Mouse (Mus musculus): ENCODE measurements at regions not wholly inside any gene's neighbourhood (a gene's known extent, or its start where the extent isn't known, plus 50 kb on each side); places are given as distances from the start of the nearest gene placed in this dataset.
A peak's percentile ranks its signal among the peaks of the same experiment; 100 is the strongest.

DNA sequence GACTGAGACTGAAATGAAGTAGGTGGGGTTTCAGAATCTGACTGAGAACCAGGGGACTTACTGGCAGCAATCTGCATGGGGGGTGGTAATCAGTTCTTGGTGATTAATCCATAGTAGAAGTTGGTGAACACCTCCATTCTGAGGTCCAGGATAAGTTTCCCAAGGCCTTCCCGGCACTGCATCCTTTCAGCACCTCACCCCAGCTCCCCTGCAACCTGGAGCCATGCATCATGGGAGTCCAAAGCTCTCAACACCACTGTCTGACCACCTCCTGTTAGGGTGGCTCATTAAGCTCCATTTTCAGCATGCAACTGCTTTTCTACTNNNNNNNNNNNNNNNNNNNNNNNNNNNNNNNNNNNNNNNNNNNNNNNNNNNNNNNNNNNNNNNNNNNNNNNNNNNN lies 157.0 kb downstream of the Cyp26b1 start:
- no peak for DNase-seq (ENCODE audit: low spot score)

DNA sequence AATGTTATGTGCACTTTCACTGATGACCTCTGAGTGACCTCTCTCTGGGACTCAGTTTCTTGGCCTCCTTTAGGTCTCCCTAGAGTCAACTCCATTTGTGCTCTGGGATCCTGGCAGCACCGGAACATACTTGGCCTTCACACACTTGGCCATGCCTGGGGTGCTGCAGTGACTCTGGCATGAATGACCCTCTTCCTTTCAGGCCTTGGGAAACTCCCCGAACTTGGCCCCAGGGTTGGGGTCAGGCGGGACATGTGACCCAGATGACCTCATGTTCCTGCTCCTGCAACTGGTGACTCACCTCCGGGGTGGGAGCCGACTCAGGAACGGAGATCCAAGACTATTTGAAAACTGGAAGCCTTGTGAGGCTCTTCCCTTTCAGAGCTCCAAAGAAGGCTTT lies 159.2 kb downstream of the Cyp26b1 start:
- no peak for DNase-seq (ENCODE audit: low spot score)

DNA sequence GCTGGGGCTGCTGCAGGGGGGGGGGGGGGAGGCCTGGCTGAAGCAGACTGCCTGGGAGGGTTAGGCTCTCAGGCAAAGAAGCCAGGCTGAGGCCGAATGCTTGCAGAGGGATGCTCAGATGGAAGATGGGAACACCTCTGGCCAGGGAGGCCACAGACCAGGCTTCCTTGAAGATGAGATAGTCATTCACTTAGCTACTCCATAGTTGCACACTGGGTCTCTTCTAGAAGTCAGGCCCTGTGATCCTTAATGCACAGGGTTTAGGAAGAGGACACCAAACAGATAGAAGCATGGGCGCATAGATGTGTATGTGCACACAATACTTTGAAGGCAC lies 162.1 kb downstream of the Cyp26b1 start:
- DNase-seq (ENCODE audit: low spot score): no peak

DNA sequence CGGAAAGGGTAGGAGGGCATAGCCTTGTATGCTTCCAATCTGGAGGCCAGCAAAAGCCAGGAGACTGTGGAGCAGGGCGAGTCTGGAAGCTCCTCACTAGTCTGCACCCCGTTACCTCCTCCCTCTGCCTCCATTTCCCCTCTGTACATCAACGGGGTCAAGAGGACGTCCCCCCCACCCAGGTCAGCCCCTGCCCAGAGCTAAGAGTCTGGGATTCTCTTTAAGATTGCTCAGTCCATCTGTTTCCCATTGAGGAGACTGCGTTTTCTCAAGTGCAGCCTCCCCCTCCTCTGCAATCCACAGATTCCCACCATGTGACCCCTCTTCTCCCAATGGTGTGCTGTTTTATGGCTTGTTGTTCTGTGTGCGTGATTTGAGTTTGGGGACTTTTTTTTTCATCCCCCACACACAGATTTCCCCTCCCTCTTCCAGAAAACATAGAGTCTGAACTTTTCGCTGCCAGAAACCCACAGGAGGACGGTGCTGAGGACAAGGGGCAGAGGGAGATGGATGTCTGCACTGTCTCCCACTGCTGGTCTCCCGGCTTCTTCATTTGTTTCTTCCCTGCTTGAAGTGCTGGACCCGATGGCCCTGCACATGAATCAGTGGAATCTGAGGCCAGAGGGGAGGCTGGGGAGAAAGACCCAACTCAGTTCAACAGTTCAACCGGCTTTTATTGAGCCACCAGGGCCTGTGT lies 162.6 kb downstream of the Cyp26b1 start:
- no peak for DNase-seq (ENCODE audit: low spot score)

DNA sequence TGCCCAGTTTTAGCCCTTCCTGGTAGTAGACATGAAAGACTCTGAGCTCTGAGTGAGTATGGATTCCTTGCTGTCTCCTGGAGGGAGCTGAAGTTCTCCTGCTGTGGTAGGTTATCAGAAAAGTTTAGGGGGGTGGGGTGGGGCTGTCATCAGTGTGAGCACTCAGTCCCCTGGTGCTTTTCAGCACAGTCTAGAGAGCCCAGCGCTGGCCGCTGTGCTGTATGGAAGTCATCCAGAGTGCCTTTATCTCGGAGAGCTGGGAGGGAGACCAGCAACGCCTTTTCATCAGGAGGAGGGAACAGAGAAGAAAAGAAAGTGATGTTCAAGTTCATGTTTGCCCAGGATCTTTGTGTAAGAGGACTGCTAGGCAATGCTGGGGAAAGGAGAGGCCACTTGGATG lies 163.6 kb downstream of the Cyp26b1 start:
- no peak for DNase-seq (ENCODE audit: low spot score)

DNA sequence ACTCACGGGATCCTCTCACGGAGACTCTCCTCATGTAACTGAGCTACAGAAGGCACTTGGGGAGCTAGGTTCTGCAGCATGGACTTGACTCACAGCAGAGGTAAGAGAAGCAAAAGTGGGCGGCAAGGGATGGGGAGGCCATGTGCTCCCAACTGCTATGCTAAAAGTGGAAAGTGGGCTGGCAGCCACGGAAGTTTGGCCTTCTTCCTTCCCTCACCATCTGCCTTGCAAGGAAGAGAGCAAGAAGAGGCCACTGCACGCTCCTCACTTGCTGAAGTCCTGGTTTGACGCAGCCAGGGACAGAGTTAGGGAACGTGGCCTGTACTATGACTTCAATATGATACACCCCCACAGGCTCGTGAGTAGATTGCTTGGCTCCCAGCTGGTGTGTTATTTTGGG lies 164.5 kb downstream of the Cyp26b1 start:
- no peak for DNase-seq (ENCODE audit: low spot score)

DNA sequence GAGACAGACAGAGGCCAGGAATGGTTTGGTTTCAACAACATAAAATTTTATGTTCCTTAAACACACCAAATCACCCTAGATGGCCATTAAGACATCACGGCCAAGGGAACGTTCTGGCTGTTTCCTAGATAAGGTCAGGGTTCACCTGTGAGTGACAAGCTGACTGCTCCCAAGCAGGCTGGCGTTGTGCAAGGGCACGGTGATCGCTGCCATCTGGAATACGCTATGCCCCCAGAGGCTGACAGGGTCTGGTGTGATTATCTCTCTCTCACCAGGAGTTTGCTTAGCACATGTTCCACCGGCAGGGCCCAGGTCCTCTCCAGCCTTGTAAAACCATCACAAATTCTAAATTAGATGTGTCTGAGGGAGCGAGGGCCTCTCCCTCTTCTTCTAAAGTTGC lies 167.0 kb downstream of the Cyp26b1 start:
- DNase-seq (ENCODE audit: low spot score): no peak

DNA sequence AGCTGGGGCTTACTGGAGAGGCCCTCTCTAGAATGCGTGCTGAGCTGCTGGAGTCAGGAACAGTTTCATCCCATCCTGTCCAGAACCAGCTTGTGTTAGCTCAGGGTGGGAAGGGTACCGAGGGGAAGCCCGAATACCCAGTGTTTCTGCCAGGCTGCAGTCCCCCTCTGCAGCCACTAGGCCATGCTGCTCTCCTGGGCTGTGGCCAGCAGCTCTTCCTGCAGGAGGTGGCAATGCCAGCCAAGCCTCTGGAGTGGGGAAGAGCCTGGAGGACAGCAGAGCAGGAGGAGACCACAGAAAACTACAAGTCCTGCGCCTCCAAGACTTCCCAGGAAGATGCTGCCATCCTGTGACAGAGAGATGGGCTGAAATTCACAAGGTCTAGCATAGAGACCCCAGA lies 167.9 kb downstream of the Cyp26b1 start:
- no peak for DNase-seq (ENCODE audit: low spot score)

DNA sequence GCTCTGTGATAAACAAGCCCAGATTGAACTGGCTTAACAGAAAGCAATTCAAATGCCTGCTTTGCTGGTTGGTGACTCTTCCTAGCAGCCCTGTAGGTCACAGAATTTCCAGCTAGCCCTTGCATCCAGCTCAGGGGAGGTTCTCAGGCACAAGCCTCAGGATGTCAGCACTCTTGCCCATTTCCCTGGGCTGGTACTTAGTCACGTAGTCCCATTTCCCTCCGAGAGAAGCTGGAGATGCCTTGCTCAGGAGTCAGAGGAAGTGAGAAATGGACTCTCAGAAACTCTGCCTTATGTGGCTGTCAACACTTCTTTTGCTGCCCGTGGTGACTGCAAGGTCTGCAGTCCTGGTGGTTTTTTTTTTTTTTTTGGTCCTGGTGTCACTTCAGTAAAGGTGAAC lies 170.8 kb downstream of the Cyp26b1 start:
- no peak for DNase-seq (ENCODE audit: low spot score)

DNA sequence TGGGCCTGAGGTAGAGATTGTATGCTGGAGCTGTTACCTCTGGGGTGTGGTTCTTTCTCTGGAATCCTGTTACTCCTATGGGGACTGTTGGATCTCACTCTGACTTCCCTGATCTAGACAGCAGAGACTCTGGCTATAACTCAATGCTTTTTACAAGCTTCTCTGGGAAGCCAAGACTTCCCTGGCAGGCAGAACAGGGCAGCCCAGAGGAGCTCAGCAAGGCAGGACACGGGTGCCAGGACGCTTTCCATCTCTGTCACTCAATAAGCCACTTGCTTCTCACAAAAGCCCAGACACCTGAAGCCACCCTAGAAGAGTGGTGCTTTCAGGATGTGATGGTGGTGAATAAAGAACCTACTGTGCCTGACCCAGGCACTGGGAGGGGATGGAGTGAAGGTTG lies 174.0 kb downstream of the Cyp26b1 start:
- no peak for DNase-seq (ENCODE audit: low spot score)

DNA sequence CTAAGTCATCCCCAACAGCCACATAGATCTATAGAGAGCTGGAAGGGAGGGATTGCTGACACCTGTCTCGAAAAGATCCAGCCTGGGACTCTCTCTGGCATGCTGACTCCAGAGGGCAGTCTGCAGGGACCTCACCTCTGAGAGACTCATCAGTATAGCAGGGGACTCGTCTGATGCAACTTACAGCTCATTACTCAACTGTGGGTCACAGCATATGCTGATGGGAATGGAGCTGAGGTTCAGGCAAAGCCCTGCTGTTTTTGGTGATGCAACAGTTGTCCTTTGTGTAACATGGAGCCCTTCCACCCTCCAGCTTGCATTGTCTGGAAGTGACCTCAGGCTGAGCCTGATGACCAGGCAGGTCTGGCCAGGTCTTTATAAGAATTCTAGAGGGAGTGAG lies 174.4 kb downstream of the Cyp26b1 start:
- DNase-seq (ENCODE audit: low spot score): no peak

DNA sequence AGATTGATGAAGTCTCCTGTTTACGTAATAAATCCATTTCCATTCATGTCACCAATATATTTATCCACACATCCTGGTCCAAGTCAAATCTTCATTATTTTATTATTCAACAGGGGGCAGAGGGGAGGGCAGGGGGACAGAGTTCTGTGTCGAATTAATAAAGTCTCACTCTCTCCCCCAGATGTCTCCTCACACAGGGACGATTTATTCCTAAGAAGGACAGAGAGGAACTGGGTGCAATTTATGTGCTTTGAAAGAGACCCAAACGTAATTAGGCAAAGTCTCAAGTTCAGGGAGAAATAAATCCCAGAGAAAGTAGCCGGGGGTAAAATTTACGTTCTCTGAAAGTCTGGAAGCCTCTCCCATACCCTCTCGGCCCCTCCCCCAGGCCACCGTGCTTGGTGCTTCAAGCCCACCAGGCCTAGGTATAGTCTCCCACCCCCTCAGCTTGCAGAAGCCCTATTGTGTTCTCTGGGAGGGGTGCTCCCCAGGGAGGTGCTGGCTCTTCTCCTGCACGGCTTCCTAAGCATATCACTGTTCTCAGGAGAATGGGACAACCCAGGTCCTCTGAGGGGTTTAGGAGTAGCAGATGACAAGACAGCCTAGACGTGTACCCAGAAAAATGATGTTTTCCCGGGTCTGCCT lies 176.6 kb downstream of the Cyp26b1 start:
- DNase-seq (ENCODE audit: low spot score): no peak

DNA sequence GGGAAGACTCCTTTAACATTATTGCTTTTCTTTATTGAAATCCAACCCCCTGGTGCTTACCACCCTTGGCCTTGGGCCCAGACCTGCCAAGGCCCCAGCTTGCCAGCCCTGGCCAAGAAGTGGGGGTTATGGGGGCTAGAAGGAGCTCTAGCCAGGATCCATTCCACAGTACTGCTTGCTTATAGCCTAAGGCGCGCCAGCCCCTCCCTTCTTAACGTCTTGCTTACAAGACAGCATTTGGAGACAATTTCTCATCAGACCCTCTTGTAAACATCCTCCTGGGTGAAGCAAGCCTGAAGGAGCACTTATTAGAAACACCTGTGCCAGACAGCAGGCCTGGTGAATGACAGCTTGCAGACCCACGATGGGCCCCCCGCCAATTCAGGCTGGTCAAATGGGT lies 179.3 kb downstream of the Cyp26b1 start:
- DNase-seq (ENCODE audit: low spot score): no peak

DNA sequence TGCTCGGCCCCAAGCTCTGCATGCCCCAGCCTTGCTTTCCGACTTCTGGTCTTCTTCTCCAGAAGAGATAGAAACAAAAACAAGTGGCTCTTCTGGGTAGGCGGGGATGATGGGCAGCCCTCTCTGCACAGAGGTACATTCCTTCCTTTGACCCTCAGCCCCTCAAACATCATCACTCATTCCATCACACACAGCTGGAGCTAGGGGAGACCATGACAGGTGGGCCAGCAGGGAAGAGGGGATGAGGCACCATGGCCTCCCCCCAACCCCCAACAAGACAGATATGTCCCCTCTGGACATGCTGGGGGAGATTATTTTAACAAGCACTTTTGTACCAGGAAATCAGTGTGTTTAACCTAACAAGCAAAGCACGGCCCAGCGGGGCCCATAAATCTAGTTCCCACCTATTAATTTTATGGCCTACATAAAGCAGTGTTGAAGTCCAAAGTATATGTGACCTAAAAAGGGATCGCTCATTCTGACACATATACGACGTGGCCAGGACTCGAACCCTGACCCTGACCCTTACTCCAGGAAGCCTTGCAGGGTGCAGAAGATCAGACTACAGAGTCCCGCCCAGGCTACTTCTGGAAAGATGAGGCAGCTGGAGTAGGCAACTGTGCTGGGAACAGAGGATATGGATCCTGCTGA lies 183.7 kb downstream of the Cyp26b1 start:
- no peak for DNase-seq (ENCODE audit: low spot score)

DNA sequence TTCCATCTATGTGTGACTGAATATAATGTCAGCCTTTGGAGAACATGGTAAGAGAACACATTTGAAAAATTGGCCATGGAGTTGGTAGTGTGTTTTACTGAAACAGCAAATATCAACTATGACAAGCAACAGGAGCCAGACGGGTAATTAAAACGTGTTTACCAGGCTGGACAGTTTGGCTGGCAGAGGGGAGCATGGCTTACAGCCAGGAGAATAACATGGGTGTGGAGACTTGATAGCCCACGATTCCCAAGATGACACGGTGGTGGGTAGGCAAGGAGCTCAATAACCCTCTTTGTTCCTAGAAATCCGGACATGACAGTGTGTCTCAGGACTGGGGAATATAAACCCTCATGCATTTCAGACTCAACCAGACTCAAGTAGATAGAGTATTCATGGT lies 185.2 kb downstream of the Cyp26b1 start:
- DNase-seq (ENCODE audit: low spot score): no peak

DNA sequence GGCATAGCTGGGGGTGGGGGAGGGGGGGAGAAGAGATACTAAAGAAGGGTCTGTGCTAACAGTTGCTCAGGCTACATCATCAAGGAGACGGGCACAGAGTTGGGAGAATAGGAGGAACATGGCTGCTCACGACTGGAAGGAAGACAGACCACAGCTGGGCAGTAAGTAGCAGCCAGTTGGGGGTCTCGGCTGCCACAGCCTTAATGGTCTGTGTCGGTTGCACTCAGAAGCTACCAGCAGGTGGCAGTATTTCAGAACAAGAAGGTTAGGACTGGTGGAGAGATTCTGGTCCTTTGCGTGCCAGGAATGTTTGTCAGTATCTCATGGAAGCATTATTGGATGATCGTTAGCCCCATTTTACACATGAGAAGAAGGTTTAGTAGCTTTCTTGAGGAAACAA lies 185.9 kb downstream of the Cyp26b1 start:
- peak; percentile 57 for DNase-seq (ENCODE audit: low spot score)

DNA sequence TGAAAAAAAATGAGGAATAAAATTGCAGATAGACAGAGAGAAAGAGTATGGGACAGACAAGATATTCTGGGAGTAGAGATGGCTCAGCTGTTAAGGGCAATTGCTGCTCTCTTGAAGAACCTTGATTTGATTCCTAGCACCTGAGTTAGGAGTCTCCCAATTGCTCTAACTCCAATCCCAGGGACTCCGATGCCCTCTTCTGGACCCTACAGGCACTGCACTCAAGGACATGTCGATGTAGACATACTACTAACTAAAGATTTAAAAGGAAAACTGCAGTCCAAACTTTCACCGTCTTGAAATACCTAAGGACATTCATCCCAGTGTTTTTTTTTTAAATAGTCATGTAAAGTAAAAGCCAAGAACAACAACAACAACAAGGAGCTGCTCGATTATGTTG lies 189.0 kb downstream of the Cyp26b1 start:
- DNase-seq (ENCODE audit: low spot score): no peak

DNA sequence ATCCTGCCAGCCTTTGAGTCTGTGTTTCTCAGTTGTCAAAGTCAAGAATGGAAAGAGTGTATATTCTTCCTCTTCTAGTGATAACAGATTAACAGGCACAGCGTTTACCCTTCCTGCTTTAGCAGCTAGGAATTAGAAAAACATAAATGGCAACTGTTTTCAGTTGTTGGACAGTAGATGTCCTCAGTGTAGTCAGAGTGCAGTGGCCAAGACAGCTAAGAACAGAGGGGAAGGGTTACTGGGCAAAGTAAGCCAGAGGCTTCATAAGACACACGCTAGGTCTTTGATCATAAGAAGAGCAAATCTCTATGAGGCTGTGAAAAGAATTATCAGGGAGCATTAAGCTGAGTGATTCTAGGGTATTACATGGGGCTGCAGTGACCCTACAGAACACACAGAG lies 191.3 kb downstream of the Cyp26b1 start:
- DNase-seq (ENCODE audit: low spot score): no peak

DNA sequence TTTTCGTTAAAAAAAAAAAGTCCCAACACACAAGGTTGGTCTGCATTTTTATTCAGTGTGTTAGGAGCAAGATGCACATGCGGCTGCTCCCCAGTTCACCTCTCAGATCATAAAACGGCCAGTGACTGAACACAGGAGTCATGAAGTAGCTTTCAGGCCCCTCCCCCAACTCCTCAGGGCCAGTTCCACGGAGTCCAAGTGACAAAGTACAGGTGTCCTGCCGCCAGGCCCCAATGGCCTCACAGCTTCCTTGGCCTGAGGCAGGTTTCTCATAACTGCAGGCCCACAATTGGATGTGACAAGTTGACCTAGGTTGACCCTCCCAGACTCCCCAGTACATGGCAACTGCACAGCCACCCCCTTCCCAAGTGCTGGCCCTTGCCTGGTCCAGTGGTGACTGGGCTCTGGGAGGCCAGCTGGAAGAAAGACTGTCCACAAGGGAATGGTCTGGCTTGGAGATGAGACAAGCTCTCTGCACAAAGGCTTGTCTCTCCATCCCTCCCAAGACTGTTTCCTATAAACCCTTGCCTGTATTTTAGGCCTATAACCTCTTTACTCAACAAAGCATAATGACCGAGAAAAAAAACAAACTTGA lies 199.1 kb downstream of the Cyp26b1 start:
- no peak for DNase-seq (ENCODE audit: low spot score)

DNA sequence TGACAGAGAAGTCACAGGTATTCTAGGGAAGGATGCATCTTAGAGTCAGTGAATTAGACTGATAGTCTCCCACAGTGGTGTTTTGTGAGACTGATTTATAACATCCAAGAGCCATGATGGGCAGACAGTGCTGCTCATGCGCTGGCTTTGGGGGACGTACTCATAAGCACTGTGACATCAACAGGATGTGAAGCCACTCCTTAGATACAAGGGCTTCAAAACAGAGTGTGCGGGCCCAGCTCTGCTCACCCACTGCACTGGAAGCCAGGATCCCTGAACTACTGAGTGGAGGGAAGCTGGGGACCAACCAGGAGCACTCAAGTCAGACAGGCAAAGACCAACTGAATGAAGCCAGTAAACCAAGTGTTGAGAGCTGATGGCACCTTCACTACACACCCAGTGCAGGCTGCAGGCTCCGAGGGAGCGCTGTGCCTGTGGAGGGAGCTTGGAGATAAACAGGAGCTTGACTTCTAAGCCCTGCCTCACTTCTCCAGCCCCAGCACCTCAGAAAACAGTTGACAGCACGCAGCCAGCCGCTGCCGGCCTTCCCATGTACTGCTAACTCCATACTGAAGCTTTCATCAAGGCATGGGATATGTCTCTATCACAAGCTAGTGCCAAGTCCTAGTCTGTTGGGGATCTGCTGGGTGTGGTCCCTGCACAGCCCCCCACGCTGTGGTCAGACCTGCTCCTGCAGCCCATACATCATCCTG lies 200.0 kb downstream of the Cyp26b1 start:
- DNase-seq (ENCODE audit: low spot score): no peak

DNA sequence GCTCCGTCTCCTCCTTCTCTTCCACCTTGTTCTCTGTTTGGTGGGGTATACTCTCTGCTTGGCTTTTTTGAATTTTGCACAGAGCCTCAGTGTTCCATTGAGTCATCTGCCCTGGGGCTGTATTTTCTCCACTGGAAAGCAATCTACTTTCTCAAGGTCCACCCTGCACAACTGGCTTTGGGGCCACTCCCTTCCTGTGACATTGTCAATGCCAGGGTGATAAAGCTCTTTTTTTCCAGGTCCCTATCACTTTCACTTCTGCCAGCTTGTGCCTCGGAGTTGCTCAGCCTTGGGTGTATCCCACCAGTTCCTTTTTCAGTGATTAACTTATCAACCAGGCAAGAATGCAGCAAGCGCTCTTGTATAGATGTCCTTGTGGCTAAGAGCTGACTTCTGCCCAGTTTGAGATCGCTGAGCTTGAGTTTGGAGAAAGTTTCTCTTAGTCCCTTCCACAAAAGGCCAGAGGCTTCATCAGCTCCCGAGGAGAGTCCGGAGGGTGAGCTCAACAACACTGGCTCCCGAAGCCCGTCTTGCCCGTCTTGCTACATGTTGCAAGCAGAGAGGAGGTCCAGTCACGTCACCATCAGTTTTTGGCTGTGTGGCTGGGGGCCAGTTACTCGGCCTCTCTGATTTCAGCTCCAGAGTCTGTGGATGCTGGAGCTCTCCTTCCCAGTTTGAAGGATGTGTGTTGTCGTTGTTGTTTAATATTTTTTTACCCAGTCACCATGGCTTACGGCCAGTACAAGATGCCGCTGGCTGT lies 200.8 kb downstream of the Cyp26b1 start:
- no peak for DNase-seq (ENCODE audit: low spot score)

DNA sequence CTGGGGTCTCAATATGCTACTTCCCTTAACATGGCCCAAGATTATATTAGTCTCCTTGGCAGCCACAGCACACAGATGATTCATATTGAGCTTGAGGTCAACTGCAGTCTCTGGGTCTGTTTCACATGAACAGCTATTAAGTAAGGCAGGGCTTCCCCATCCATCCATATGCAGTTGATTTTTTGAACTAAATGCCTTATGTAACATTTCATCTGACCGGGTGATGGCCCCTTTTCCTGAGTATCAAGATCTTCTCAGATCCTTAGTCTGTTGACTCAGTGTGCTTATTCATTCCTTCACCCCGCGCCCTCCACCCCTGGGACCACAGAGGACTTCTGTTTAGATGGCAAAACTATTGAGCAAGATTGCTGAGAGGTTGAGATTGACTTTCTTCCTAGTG lies 202.7 kb downstream of the Cyp26b1 start:
- DNase-seq (ENCODE audit: low spot score): no peak
